Mouse (Mus musculus): ENCODE measurements around the gene Olfr1056. TPM values are rescaled to one million over a fixed set of nuclear protein-coding genes. Genes with fewer than 3 reads are reported as not detected.

Gene Olfr1056
- not detected in 2 replicates for polyA plus RNA-seq (2012; rRNA removed)

GRCm38 (mm10) chr2:86362369-86362768 lies at the start of gene Olfr1056:
Gene Olfr1056, minus strand, starts transcription at chr2:86362469.

DNA sequence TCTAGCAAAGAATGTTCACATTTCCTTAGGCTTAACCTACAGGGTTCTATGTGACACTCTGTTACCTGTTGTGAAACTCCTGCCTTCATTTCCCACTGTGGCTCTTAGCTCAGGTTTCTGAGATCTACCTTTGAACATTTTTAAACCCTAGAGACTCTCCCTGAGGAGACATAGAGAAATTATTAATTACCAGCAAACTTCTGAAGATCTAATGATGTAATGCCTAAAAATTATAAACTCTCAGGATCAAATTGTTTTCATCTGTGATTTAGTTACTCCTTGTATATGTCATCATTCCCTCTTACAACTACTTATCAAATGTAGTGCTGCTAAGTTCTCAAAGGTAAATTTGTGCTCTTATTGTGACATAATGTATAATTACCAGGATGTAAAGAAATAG lies 26.2 kb upstream of the Olfr1056 start, which contains the start of gene Olfr1058:
Gene Olfr1058, minus strand, starts transcription at position 101 of the 400 bp plus-strand sequence.

DNA sequence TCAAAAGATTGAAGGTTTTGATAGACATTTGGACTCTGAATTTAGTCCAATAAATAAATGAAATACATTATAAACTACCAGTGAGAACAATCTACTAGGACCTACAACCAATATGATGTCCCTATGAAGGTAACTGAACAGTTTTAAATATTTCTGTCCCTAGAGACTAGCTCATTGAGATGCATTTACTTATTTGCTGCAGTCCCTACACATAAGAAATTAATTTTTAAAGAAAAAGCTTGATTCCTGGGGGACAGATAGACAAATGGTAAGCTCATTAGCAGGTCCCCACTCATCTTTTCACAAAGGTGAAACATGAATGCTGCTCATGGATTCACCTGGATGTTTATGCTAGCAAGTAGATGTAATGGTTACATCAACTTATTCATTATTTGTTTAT lies 16.0 kb upstream of the Olfr1056 start, which contains the start of gene Olfr1057:
Gene Olfr1057, minus strand, starts transcription at position 101 of the 400 bp plus-strand sequence.

GRCm38 (mm10) chr2:86350184-86350583 lies 12.1 kb downstream of the Olfr1056 start, which contains the start of gene Olfr1055:
Gene Olfr1055, minus strand, starts transcription at chr2:86350284.

DNA sequence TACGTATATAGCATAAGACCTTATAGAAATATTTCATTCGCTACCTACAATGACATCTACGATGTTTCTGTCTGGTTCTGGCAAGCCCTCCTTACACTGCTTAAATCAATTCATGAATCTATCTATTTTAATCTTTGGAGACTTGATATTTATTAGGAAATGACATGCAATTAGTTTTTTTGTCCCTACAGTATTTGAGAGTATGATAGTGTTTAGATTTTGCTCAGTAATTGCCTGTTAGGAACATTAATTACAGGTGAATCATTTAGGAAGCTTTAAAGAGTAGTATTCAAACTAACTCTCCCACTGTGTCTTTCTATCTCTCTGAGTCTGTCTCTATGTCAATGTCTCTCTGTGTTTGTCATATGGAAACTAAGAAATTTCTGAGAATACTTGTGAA lies 26.9 kb downstream of the Olfr1056 start, which contains the start of gene Olfr1054:
Gene Olfr1054, minus strand, starts transcription at position 101 of the 400 bp plus-strand sequence.

GRCm38 (mm10) chr2:86315184-86315583 lies 47.1 kb downstream of the Olfr1056 start, which contains the start of gene Olfr1053:
Gene Olfr1053, minus strand, starts transcription at chr2:86315284.

Other genes starting within 250 kb of the Olfr1056 start
- gene Olfr1039, start 226.5 kb downstream of the Olfr1056 start, polyA plus RNA-seq (2012; rRNA removed), result not detected in 2 replicates
- gene Olfr1040, start 215.7 kb downstream of the Olfr1056 start, polyA plus RNA-seq (2012; rRNA removed), result not detected in 2 replicates
- gene Olfr1042, start 200.6 kb downstream of the Olfr1056 start, polyA plus RNA-seq (2012; rRNA removed), result not detected in 2 replicates
- not detected in 2 replicates for gene Olfr1043, start 194.9 kb downstream of the Olfr1056 start, polyA plus RNA-seq (2012; rRNA removed)
- not detected in 2 replicates for gene Olfr1044, start 184.6 kb downstream of the Olfr1056 start, polyA plus RNA-seq (2012; rRNA removed)
- not detected in 2 replicates for gene Olfr52, start 176.8 kb downstream of the Olfr1056 start, polyA plus RNA-seq (2012; rRNA removed)
- not detected in 2 replicates for gene Olfr1045, start 159.5 kb downstream of the Olfr1056 start, polyA plus RNA-seq (2012; rRNA removed)
- gene Olfr1046, start 143.2 kb downstream of the Olfr1056 start, polyA plus RNA-seq (2012; rRNA removed), result not detected in 2 replicates
- not detected in 2 replicates for gene Olfr1047, start 131.1 kb downstream of the Olfr1056 start, polyA plus RNA-seq (2012; rRNA removed)
- gene Olfr1048, start 122.2 kb downstream of the Olfr1056 start, polyA plus RNA-seq (2012; rRNA removed), result not detected in 2 replicates
- not detected in 2 replicates for gene Olfr1049, start 104.1 kb downstream of the Olfr1056 start, polyA plus RNA-seq (2012; rRNA removed)
- gene Olfr1051, start 83.4 kb downstream of the Olfr1056 start, polyA plus RNA-seq (2012; rRNA removed), result not detected in 2 replicates
- not detected in 2 replicates for gene Olfr1052, start 70.0 kb downstream of the Olfr1056 start, polyA plus RNA-seq (2012; rRNA removed)
- not detected in 2 replicates for gene Olfr1053, start 47.2 kb downstream of the Olfr1056 start, polyA plus RNA-seq (2012; rRNA removed)
- gene Olfr1054, start 27.0 kb downstream of the Olfr1056 start, polyA plus RNA-seq (2012; rRNA removed), result not detected in 2 replicates
- not detected in 2 replicates for gene Olfr1055, start 12.2 kb downstream of the Olfr1056 start, polyA plus RNA-seq (2012; rRNA removed)
- not detected in 2 replicates for gene Olfr1057, start 15.9 kb upstream of the Olfr1056 start, polyA plus RNA-seq (2012; rRNA removed)
- not detected in 2 replicates for gene Olfr1058, start 26.1 kb upstream of the Olfr1056 start, polyA plus RNA-seq (2012; rRNA removed)
- not detected in 2 replicates for gene Olfr1061, start 51.6 kb upstream of the Olfr1056 start, polyA plus RNA-seq (2012; rRNA removed)
- not detected in 2 replicates for gene Olfr1062, start 64.3 kb upstream of the Olfr1056 start, polyA plus RNA-seq (2012; rRNA removed)
- gene Olfr1065, start 88.1 kb upstream of the Olfr1056 start, polyA plus RNA-seq (2012; rRNA removed), result not detected in 2 replicates
- not detected in 2 replicates for gene Olfr1066, start 93.8 kb upstream of the Olfr1056 start, polyA plus RNA-seq (2012; rRNA removed)
- gene Olfr228, start 124.9 kb upstream of the Olfr1056 start, polyA plus RNA-seq (2012; rRNA removed), result not detected in 2 replicates
- gene Olfr1076, start 146.0 kb upstream of the Olfr1056 start, polyA plus RNA-seq (2012; rRNA removed), result not detected in 2 replicates
- gene Olfr1079, start 180.0 kb upstream of the Olfr1056 start, polyA plus RNA-seq (2012; rRNA removed), result not detected in 2 replicates
- not detected in 2 replicates for gene Olfr1080, start 195.8 kb upstream of the Olfr1056 start, polyA plus RNA-seq (2012; rRNA removed)
- gene Olfr1082, start 236.5 kb upstream of the Olfr1056 start, polyA plus RNA-seq (2012; rRNA removed), result not detected in 2 replicates